Mouse (Mus musculus): ENCODE results near the gene Lsm14b. TPM values are rescaled to one million over a fixed set of nuclear protein-coding genes. Genes with fewer than 3 reads are reported as not detected.

Lsm14b gene
- polyA plus RNA-seq, 1 experiment from 2014 or later = 3.0 TPM

- H3K4me2 ChIP-seq = no peak overlapping the region
- 41% methylated on average over 9 of the region's 9 CpGs for WGBS
- H3K27ac ChIP-seq (ENCODE audit: low read depth, low read length) = no peak overlapping the region
- DNase-seq (ENCODE audit: low spot score) = peak; percentile 29
- no peak overlapping the region for H3K9ac ChIP-seq (ENCODE audit: low read depth, low read length)
- H3K4me1 ChIP-seq (replicated peaks; ENCODE audit: control insufficient read depth, insufficient read depth, low read length) = no peaks in the 10 kb centered on the region
- ATAC-seq (replicated peaks; ENCODE audit: low FRiP score) = no peak
- H3K27me3 ChIP-seq (replicated peaks; ENCODE audit: control insufficient read depth, insufficient read depth, low read length) = peaks cover 2% of the 10 kb centered on the region; the same call in 1 of the 2 replicates
- no peaks in the 10 kb centered on the region for H3K9me3 ChIP-seq (ENCODE audit: control insufficient read depth, low read length)
- no peak overlapping the region for H3K4me3 ChIP-seq (ENCODE audit: low read depth, low read length)
- H3K36me3 ChIP-seq (ENCODE audit: control insufficient read depth, insufficient read depth, low read length) = no peaks in the 10 kb centered on the region
Observed at GRCm38 (mm10) chr2:180006352-180007017, 18.3 kb upstream of the Lsm14b start.

DNA sequence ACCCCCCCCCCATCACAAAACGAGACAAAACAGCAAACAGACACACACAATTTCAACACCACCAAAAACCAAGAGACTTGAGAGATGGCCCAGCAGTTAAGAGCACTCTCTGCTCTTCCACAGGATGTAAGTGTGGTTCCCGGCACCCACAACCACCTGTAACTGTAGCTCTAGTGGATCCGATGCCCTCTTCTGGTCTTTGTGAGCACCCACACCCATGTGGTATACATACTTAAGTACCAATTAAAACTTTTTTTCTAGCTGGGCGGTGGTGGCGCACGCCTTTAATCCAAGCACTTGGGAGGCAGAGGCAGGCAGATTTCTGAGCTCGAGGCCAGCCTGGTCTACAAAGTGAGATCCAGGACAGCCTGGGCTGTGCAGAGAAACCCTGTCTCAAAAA is 14.1 kb upstream of the Lsm14b start:
- H3K9ac ChIP-seq (ENCODE audit: low read depth, low read length) = no peak overlapping the region
- H3K4me2 ChIP-seq = no peak overlapping the region
- no peak for DNase-seq (ENCODE audit: low spot score)
- WGBS = 89% methylated on average over 7 of the region's 7 CpGs
- peaks cover 2% of the 10 kb centered on the region; the same call in 1 of the 2 replicates for H3K27me3 ChIP-seq (replicated peaks; ENCODE audit: control insufficient read depth, insufficient read depth, low read length)
- H3K36me3 ChIP-seq (ENCODE audit: control insufficient read depth, insufficient read depth, low read length) = no peaks in the 10 kb centered on the region
- no peak overlapping the region for H3K27ac ChIP-seq (ENCODE audit: low read depth, low read length)
- H3K4me1 ChIP-seq (replicated peaks; ENCODE audit: control insufficient read depth, insufficient read depth, low read length) = no peaks in the 10 kb centered on the region
- no peaks in the 10 kb centered on the region for H3K9me3 ChIP-seq (ENCODE audit: control insufficient read depth, low read length)
- ATAC-seq (replicated peaks; ENCODE audit: low FRiP score) = no peak
- H3K4me3 ChIP-seq (ENCODE audit: low read depth, low read length) = no peak overlapping the region

- H3K4me1 ChIP-seq (replicated peaks; ENCODE audit: control insufficient read depth, insufficient read depth, low read length) = no peaks in the 10 kb centered on the region
- H3K9ac ChIP-seq (ENCODE audit: low read depth, low read length) = no peak overlapping the region
- no peak overlapping the region for H3K4me2 ChIP-seq
- 0 out of 2 replicates have a peak, but pooled peaks cover under 1% of the 10 kb centered on the region for H3K27me3 ChIP-seq (replicated peaks; ENCODE audit: control insufficient read depth, insufficient read depth, low read length)
- H3K36me3 ChIP-seq (ENCODE audit: control insufficient read depth, insufficient read depth, low read length) = no peaks in the 10 kb centered on the region
- DNase-seq (ENCODE audit: low spot score) (peak; percentile 25), ATAC-seq (replicated peaks; ENCODE audit: low FRiP score) (no peak)
- H3K9me3 ChIP-seq (ENCODE audit: control insufficient read depth, low read length) = no peaks in the 10 kb centered on the region
- H3K27ac ChIP-seq (ENCODE audit: low read depth, low read length) = no peak overlapping the region
- no peak overlapping the region for H3K4me3 ChIP-seq (ENCODE audit: low read depth, low read length)
- WGBS = 81% methylated on average over 6 of the region's 6 CpGs
Observed at GRCm38 (mm10) chr2:180011370-180011769, 13.4 kb upstream of the Lsm14b start.

GRCm38 (mm10) chr2:180013686-180014085 is 11.1 kb upstream of the Lsm14b start:
- no peak overlapping the region for H3K27ac ChIP-seq (ENCODE audit: low read depth, low read length)
- WGBS = 81% methylated on average over 7 of the region's 7 CpGs
- no peak overlapping the region for H3K9ac ChIP-seq (ENCODE audit: low read depth, low read length)
- no peak overlapping the region for H3K4me3 ChIP-seq (ENCODE audit: low read depth, low read length)
- no peaks in the 10 kb centered on the region for H3K27me3 ChIP-seq (replicated peaks; ENCODE audit: control insufficient read depth, insufficient read depth, low read length)
- H3K9me3 ChIP-seq (ENCODE audit: control insufficient read depth, low read length) = no peaks in the 10 kb centered on the region
- ATAC-seq (replicated peaks; ENCODE audit: low FRiP score) = no peak
- no peaks in the 10 kb centered on the region for H3K4me1 ChIP-seq (replicated peaks; ENCODE audit: control insufficient read depth, insufficient read depth, low read length)
- H3K36me3 ChIP-seq (ENCODE audit: control insufficient read depth, insufficient read depth, low read length) = no peaks in the 10 kb centered on the region
- H3K4me2 ChIP-seq = no peak overlapping the region
- DNase-seq (ENCODE audit: low spot score) = no peak

DNA sequence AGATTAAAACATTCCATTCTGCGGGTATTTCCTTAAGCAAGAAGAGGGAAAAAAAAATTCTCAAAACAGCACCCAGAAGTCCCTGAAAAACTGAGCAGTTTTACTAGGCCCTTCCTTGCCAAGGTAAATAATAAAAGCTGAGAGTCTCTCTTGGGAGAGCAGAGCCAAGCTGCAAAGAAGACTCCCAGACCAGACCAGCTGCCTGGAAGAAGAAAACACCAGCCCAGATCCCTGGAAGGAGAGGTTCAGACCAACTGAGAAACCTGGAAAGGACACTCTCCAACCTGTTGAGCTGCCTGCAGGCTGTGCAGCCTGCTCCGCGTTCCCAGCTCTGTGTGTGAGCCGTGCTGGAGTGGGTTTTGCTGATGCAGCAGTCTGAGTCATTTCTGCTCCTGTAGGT is 7.2 kb upstream of the Lsm14b start:
- ATAC-seq (replicated peaks; ENCODE audit: low FRiP score) = no peak
- Histone ChIP-seq H3K4me2 (no peak overlapping the region), H3K27ac (ENCODE audit: low read depth, low read length) (no peak overlapping the region), H3K9me3 (ENCODE audit: control insufficient read depth, low read length) (no peaks in the 10 kb centered on the region), H3K9ac (ENCODE audit: low read depth, low read length) (no peak overlapping the region), H3K27me3 (replicated peaks; ENCODE audit: control insufficient read depth, insufficient read depth, low read length) (peaks cover 8% of the 10 kb centered on the region; the same call in 1 of the 2 replicates), H3K4me1 (replicated peaks; ENCODE audit: control insufficient read depth, insufficient read depth, low read length) (no peaks in the 10 kb centered on the region), H3K4me3 (ENCODE audit: low read depth, low read length) (no peak overlapping the region), H3K36me3 (ENCODE audit: control insufficient read depth, insufficient read depth, low read length) (no peaks in the 10 kb centered on the region)
- DNase-seq (ENCODE audit: low spot score) = no peak
- 69% methylated on average over 4 of the region's 4 CpGs for WGBS

- peaks cover 14% of the 10 kb centered on the region; the same call in 1 of the 2 replicates for H3K27me3 ChIP-seq (replicated peaks; ENCODE audit: control insufficient read depth, insufficient read depth, low read length)
- 79% methylated on average over 9 of the region's 9 CpGs for WGBS
- no peak overlapping the region for H3K4me3 ChIP-seq (ENCODE audit: low read depth, low read length)
- no peak for DNase-seq (ENCODE audit: low spot score)
- no peaks in the 10 kb centered on the region for H3K36me3 ChIP-seq (ENCODE audit: control insufficient read depth, insufficient read depth, low read length)
- H3K4me1 ChIP-seq (replicated peaks; ENCODE audit: control insufficient read depth, insufficient read depth, low read length) = no peaks in the 10 kb centered on the region
- no peak for ATAC-seq (replicated peaks; ENCODE audit: low FRiP score)
- no peak overlapping the region for H3K9ac ChIP-seq (ENCODE audit: low read depth, low read length)
- H3K9me3 ChIP-seq (ENCODE audit: control insufficient read depth, low read length) = no peaks in the 10 kb centered on the region
- H3K27ac ChIP-seq (ENCODE audit: low read depth, low read length) = no peak overlapping the region
- no peak overlapping the region for H3K4me2 ChIP-seq
Observed at GRCm38 (mm10) chr2:180018573-180018972, 6.2 kb upstream of the Lsm14b start.

DNA sequence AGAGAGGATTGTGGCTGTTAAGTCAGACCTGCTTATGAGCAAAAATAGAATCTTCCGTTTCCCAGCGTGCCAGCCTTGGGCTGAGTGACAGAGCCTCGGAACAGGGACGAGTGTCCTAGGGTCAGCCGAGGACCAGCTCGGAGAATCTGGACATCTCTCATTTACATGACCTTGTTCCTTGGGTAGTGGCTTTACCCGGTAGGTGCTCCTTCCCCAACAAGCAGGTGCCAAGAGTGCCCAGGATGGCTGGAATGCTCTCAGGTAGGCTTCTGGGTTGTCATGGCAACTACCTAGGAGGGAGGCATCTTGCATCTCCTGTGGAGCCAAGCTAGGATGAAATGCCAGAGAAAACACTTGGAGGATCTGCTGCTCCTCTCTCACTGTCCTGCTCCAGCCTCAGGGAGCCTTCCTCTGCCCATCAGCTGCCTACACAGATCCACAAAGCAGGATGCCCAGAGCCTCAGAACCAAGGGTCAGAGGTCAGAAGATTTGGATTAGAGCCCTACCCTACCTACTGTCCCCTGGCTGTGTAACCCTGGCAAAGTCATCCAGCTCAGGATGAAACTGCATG is 4.6 kb upstream of the Lsm14b start:
- no peaks in the 10 kb centered on the region; the same call in 1 of the 2 replicates for H3K4me1 ChIP-seq (replicated peaks; ENCODE audit: control insufficient read depth, insufficient read depth, low read length)
- 80% methylated on average over 7 of the region's 7 CpGs for WGBS
- H3K27me3 ChIP-seq (replicated peaks; ENCODE audit: control insufficient read depth, insufficient read depth, low read length) = peaks cover 14% of the 10 kb centered on the region; the same call in 1 of the 2 replicates

GRCm38 (mm10) chr2:180020919-180021318 is 3.9 kb upstream of the Lsm14b start:
- Histone ChIP-seq H3K9ac (ENCODE audit: low read depth, low read length) (no peak overlapping the region), H3K27ac (ENCODE audit: low read depth, low read length) (no peak overlapping the region), H3K4me3 (ENCODE audit: low read depth, low read length) (no peak overlapping the region), H3K4me2 (no peak overlapping the region), H3K9me3 (ENCODE audit: control insufficient read depth, low read length) (no peaks in the 10 kb centered on the region), H3K4me1 (replicated peaks; ENCODE audit: control insufficient read depth, insufficient read depth, low read length) (peaks cover 4% of the 10 kb centered on the region), H3K36me3 (ENCODE audit: control insufficient read depth, insufficient read depth, low read length) (no peaks in the 10 kb centered on the region), H3K27me3 (replicated peaks; ENCODE audit: control insufficient read depth, insufficient read depth, low read length) (peaks cover 14% of the 10 kb centered on the region; the same call in 1 of the 2 replicates)
- WGBS = 72% methylated on average over 8 of the region's 8 CpGs
- DNase-seq (ENCODE audit: low spot score) (no peak), ATAC-seq (replicated peaks; ENCODE audit: low FRiP score) (no peak)

More for the DNA sequence above, 4.6 kb upstream of the Lsm14b start:
- Histone ChIP-seq H3K27ac (ENCODE audit: low read depth, low read length) (no peak overlapping the region), H3K4me3 (ENCODE audit: low read depth, low read length) (no peak overlapping the region), H3K4me2 (no peak overlapping the region), H3K36me3 (ENCODE audit: control insufficient read depth, insufficient read depth, low read length) (no peaks in the 10 kb centered on the region), H3K9ac (ENCODE audit: low read depth, low read length) (no peak overlapping the region), H3K9me3 (ENCODE audit: control insufficient read depth, low read length) (no peaks in the 10 kb centered on the region)
- ATAC-seq (replicated peaks; ENCODE audit: low FRiP score) = no peak
- no peak for DNase-seq (ENCODE audit: low spot score)

GRCm38 (mm10) chr2:180022751-180023150 is 2.0 kb upstream of the Lsm14b start:
- no peak for DNase-seq (ENCODE audit: low spot score)
- ATAC-seq (replicated peaks; ENCODE audit: low FRiP score) = no peak
- H3K4me1 ChIP-seq (replicated peaks; ENCODE audit: control insufficient read depth, insufficient read depth, low read length) = peaks cover 21% of the 10 kb centered on the region

More at GRCm38 (mm10) chr2:180022751-180023150, 2.0 kb upstream of the Lsm14b start:
- Histone ChIP-seq H3K27ac (ENCODE audit: low read depth, low read length) (no peak overlapping the region), H3K9ac (ENCODE audit: low read depth, low read length) (no peak overlapping the region), H3K4me3 (ENCODE audit: low read depth, low read length) (no peak overlapping the region), H3K36me3 (ENCODE audit: control insufficient read depth, insufficient read depth, low read length) (peaks cover 1% of the 10 kb centered on the region), H3K27me3 (replicated peaks; ENCODE audit: control insufficient read depth, insufficient read depth, low read length) (peaks cover 14% of the 10 kb centered on the region; the same call in 1 of the 2 replicates), H3K4me2 (no peak overlapping the region), H3K9me3 (ENCODE audit: control insufficient read depth, low read length) (no peaks in the 10 kb centered on the region)
- WGBS = 60% methylated on average over 6 of the region's 6 CpGs

All from liver, embryonic 11.5 days (tissue).